Mouse (Mus musculus): ENCODE measurements at regions not wholly inside any gene's neighbourhood (a gene's known extent, or its start where the extent isn't known, plus 50 kb on each side); places are given as distances from the start of the nearest gene placed in this dataset.

DNA sequence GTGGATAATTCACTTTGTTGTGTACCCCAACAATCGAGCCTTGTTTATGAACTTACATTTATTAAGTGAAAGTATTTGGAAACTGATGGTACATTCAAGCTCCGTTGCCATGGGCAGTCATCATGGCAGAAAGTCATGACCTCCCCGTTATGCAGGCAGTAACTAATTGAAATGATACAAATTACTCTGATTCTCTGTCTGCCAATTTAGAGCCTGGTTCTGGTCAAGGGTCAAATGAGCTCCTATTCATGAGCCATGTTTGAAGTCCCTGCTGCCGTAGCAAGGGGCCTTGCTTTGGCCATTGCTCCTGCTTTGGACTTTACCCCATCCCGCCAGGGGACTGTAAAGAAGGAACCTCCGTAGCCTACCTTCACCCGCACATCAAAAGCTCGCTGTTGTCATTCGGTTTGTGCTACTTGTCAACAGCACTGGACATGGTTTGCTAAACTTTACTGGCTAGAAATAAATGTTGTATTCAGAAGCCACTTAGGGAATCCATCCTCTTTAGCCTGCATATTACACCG is 152.8 kb upstream of the Foxd3 start:
- no peak for TF ChIP-seq CTCF (IDR thresholded peaks at IDR 0.05)
- TF ChIP-seq EP300 (IDR thresholded peaks at IDR 0.05), result no peak
